Mouse (Mus musculus): Measurements from ENCODE around the gene Faim.

Faim gene

DNA sequence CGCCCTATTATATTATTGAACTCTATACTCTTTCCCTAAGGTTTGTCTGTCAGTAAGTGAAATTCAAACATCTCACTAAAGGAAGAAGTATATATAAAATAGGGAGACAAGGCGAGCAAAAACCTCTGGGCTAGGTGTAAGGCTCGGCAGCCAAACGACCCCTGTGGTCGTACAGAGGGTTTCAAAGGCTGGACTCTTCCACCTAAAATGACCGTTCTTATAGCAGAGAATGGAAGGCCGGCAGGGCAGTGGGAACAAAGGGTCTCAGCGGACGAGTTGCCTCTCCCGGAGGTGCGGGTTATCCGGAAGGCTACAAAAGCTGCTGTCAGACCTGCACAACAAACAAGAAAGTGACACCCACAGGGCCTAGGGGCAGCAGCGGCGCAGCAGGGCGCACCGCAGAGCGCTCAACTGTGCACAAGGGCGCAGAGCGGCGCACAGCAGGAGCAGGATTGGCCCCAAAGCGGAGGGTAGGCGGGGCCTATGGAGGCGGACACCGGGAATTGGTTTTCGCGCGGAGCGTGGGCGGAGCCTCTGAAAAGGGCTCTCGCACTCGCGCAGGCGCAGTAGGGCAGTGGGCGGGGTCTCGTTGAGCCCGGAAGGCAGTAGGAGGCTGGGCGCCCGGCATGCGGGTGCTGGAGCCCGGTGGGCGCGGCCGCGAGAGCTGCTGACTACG lies at the start of gene Faim:
Faim (plus strand) TSS at position 574 of the 676 bp plus-strand sequence.
- in situ Hi-C loops (cut with MboI, MseI): no loop called here

DNA sequence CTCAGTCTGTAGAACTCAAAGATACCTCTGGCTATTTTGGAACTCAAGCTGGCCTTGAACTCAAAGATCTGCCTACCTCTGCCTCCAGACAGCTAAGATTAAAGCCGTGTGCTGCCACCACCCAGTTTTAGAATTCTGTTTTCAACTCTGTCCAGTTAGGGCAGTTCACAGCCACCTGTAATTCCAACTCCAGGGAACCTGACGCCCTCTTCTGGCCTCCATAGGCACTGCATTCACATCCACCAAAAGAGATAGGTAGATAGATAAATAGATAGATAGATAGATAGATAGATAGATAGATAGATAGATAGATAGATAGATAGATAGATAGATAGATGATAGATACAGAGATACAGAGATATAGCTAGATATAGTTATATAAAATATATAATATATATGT lies 46.9 kb upstream of the Faim start:
- in situ Hi-C loops (cut with MboI, MseI): loop anchor here in 1 of 2 experiments (10.0 kb wide), 1 partner anchor 314 kb away; no protein-coding TSS in a partner anchor

DNA sequence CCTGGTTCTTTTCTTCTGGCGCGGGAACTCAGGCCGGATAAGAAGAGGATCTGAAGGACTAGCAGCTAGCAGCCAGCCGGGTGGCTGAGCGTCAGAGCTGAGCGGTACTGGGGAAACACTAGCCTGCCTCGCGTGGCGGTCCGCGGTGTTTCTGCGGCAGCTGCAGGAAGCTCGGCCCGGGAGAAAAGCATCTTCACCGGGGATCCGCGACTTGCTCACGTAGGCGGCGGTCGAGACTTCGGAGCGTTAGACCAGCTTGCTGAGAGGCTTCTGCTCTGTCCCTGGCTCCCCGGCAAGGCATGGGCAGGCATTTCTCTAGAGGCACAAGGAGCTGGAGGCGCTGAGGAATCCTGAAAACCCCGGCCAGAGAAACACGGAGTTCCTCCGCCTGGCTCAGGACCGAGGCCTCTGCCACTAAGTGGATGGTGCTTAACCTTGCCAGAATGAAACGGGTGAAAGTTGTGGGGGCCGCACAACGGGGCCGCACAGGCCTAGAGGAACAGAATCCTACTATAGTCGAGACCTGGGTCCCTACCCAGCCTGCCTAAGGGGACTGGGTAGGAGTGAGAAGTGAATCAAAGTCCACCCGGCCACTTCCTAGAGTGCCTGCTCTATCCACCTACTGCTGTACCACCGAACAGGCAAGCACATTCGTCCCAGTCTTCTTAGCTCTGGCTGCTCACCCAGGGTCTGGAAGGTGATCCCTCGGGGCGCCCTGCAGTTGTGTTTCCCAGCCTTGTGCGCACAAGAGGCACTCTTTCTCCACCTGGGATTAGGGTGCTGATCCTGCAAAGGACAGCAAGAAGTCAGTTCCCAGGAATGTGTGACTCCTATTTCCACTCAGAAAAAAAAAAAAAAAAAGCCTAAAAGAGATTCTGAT lies 33.8 kb upstream of the Faim start:
- in situ Hi-C loops (cut with MboI, MseI): loop anchor here in 1 of 2 experiments (5.0 kb wide), 1 partner anchor 330 kb away; no protein-coding TSS in a partner anchor

DNA sequence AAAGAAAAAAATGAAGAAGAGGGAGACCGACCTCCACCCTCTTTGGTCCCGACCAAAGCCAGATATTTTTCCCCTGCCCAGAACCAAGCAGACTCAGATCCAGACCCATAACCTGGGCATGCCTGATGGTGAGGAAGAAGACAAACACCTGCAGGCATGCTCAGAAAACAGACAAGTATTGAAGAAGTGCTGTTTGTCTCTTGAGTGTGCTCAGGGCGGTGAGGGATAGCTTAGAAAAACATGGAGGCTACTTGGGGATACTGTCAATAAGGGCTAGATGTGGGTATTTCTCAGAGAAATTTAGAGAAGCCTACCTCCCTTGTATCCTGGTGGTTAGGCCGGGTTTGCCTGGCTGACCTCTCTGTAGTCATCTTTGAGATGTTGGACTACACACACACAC lies 32.9 kb upstream of the Faim start:
- in situ Hi-C loops (cut with MboI, MseI): loop anchor here in 1 of 2 experiments (5.0 kb wide), 1 partner anchor 331 kb away; no protein-coding TSS in a partner anchor

DNA sequence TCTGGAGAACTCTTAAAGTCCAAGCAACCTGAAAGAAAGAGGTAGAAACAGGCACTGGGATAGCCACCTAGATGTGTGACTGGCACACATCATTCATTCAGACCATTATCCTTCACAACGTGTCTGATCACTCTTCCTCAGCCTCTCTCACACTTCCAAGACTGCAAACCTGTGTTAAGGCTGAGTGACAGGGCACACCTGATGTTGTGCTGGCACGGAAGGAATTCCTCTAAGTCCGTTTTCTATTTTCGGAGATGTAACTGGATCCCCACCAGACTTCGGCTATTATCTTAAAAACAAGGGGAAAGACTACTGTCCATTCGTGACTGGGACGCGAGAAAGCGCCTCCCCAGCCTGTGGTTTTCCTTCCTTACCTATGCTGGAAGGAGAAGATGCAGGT lies 32.3 kb upstream of the Faim start:
- in situ Hi-C loops (cut with MboI, MseI): loop anchor here in 1 of 2 experiments (5.0 kb wide), 1 partner anchor 332 kb away; no protein-coding TSS in a partner anchor

DNA sequence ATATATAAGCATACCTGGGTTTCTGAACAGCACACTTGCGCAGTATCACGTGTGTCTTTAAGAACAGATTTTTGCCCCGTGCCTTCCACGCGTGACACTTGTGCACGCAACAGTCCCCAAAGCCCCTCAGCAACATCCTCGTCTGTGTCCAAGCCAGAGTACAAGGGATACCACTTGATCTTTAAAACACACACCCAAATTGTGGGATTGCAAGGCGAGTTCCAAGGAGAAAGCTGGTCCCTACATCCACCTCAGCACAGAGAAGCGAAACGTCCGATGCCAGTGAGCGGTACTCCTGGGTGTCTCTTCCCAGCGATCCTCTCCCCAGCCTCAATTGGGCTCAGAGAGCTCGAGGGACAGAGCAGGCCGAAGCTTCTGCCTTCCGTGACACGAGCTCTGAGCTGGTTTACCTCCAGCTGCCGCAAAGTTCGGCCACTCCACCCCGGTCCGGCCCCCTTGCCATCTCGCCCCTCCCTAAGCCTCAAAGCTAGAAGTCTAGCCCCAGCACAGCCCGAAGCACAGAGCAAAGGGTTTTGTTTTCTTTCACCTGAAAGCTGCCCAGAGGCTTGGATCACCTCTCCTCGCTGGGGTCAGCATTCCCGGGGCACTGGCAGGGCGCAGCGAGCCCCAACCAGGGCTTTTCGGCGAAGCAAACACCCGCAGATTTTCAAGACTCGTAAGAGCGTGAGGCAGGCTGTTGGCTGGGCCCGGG lies 31.6 kb upstream of the Faim start:
- in situ Hi-C loops (cut with MboI, MseI): loop anchor here in 1 of 2 experiments (5.0 kb wide), 1 partner anchor 332 kb away; no protein-coding TSS in a partner anchor

DNA sequence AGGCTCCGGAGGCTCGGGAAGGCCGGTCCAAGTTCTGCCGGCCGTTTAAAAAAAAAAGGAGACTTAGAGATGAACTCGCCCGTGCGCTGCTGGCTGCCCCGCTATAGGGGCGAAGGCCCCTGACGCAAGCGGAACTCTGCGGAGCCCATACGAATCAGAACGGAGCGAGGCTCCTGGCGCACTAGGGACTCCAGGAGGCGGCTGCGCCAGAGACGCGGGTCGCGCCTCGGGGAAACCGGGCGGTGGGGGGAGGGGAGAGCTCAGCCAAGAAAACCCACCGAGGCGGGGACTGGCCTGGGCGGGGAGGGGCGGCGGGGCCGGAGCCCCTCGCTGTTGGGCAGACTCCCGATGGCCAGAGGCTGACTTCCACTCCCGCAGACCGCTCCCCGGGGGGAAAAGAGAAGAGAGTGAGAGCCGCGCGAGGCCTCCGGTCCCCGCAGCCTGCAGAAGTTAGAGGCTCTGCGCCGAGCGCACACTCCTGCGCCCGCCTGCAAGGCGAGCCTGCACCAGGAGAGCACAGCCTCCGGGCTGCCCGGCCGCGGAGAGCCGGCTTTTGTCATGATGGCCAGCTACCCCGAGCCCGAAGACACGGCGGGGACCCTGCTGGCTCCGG lies 31.0 kb upstream of the Faim start, which contains the start of gene Foxl2:
Foxl2 (plus strand) TSS at position 186 of the 613 bp plus-strand sequence.
- in situ Hi-C loops (cut with MboI, MseI): no loop called here

DNA sequence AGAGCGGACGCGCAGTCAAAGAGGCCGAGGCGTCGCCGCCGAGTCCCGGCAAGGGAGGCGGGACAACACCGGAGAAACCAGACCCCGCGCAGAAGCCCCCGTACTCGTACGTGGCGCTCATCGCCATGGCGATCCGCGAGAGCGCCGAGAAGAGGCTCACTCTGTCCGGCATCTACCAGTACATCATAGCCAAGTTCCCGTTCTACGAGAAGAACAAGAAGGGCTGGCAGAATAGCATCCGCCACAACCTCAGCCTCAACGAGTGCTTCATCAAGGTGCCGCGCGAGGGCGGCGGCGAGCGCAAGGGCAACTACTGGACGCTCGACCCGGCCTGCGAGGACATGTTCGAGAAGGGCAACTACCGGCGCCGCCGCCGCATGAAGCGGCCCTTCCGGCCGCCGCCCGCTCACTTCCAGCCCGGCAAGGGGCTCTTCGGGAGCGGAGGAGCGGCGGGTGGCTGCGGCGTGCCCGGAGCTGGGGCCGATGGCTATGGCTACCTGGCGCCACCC lies 30.4 kb upstream of the Faim start:
- in situ Hi-C loops (cut with MboI, MseI): no loop called here

DNA sequence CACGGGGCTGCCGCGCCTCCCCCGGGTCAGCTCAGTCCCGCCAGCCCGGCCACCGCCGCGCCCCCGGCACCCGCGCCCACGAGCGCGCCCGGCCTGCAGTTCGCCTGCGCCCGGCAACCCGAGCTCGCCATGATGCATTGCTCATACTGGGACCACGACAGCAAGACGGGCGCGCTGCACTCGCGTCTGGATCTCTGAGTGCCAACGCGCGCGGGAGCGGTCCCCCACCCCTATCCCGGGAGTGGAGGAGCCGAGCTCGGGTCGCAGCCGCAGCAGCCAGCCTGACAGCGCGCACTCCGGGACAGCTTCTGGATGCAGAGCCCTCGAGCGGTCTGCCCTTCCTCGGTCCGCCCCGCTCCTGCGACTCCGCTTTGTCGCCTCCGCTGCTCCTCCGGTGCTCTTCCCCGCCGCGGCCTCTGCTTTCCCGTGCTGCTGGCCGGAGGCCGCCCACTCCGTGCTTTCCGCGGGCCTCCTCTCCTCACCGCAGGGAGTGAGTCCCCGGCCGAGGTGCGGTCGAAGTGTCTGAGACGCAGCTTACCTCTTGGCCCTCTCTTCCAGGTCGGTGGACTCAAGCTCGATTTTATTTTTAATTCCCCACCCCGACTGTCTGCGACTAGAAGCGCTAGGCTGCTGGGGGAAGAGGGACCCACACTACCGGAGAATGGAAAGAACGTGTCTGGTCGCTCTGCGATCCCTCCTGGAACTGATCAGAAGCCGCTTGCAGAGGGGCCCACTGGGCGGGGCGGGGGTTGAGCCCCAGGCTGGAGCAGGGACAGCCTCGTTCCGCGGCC lies 29.4 kb upstream of the Faim start:
- in situ Hi-C loops (cut with MboI, MseI): no loop called here

DNA sequence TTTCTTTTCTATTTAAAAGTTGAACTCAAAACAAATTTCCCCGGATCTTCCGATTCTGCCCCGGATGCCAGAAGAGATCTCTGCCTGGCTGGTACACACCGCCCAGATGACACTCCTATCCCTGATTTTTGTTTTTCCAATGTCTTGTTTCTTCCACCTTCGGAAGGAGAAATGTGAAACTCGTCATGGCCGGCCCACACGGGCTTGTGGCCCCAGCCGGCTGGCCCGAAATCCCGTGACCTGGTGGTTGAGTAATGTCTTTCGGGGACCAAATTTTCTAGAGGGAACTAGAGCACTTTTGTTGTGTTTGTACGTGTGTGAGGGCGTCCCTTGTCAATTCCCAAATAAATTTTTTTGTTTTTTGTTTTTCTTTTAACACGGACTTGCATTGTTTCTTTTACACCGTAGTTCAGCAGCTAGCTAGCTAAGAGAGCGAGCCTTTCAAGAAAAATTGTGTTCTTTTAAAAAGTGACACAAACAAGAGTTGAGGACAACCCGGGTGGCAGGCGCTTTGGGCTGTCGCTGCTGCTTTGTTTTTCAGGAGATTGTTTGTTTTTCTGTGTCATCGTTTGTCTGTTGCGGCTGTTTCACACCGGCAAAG lies 28.3 kb upstream of the Faim start:
- in situ Hi-C loops (cut with MboI, MseI): no loop called here

DNA sequence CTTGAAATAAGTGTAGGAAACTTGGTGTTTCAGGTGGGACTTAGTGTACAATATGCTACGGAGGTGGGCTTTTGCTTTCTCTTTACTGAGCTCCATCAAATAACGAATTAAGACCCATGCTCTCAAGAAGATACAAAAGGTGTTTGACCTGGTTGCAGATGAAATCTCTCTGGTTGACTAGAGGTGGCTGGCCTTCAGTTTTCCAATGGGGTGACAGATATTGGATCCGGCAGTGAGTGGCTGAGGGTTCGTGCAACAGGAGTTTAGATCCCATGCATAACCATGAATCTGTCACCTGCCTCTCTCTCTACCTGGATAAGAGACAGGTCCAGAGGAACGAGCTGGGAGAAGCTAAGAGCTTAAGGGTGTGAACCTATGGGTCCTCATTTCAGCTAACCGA lies 27.5 kb upstream of the Faim start:
- in situ Hi-C loops (cut with MboI, MseI): no loop called here

DNA sequence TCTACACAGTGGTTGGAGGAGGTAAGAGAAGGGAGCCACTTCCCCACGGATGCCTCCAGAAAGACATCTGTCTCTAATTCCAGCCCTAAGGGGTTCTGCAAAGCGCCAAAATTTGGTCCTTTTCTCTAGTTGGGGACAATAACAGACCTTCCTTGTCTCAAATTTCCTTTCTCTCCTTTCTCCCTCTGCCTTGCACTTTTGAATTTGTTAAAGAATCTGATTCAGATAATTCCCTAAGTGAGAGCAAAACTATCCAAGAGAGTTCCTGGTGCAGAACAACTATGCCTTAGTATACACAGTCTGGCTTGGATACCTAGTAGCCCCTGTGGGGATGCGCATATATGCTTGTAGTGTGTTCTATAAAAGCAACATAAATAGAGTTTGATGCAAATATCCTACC lies 26.3 kb upstream of the Faim start:
- in situ Hi-C loops (cut with MboI, MseI): no loop called here

DNA sequence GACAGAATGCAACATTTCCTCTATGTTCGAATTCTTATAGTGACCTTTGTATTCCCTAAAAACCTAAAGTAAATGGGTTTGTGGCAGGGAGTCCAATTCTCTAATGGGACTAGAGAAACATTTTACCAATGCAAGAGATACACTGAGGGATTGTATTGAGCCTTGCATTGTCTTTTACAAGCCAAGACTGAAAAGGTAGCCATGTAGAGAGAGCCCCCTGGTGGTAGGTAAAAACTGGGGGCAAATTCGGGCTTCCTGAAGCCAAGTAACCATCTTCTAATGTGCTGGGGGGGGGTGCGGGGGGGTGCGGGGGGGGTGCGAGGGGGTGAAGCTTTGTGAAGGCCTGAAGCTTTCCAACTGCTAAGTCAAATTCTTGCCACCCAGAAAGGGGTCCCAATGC lies 25.8 kb upstream of the Faim start:
- in situ Hi-C loops (cut with MboI, MseI): no loop called here

DNA sequence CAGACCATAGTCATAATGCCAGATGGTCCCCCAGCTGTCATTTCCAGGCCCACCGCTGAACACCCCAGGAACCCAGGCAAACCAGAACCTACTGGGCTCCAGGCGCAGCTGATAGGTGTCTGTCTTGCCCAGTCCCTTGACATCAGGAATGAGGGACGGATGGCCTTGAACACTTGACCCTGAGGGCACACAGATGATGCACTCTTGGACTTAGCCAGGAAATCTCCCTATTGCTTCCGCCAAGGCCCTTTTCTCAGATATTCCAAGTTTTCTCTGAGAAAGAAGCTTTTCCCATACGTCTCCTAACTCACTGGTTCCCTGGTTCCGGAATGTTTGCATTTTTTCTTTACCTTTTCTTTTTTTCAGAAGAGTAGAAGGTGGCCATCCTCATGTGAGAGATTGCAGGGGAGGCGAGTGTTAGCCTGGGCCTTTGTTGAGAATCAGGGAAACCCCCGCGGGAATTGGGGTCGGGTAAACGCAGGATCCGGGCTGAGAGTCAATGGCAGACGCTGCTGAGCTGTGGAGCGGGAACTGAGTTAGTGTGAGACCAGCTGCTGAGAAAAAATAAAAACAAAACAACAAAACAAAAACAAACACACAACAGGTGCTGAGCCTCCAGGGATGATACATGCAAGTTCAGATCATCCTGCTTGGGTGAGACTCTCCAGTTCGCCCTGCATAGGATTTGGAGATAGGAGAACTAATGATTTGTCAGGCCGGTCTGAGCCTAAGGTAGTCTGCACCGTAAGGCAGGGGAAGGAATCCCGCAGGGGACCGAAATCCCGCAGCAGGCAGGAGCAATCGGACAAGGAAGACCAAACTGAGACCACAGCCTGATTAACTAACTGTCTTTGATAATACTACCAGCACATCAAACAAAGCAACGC lies 24.3 kb upstream of the Faim start:
- in situ Hi-C loops (cut with MboI, MseI): no loop called here

DNA sequence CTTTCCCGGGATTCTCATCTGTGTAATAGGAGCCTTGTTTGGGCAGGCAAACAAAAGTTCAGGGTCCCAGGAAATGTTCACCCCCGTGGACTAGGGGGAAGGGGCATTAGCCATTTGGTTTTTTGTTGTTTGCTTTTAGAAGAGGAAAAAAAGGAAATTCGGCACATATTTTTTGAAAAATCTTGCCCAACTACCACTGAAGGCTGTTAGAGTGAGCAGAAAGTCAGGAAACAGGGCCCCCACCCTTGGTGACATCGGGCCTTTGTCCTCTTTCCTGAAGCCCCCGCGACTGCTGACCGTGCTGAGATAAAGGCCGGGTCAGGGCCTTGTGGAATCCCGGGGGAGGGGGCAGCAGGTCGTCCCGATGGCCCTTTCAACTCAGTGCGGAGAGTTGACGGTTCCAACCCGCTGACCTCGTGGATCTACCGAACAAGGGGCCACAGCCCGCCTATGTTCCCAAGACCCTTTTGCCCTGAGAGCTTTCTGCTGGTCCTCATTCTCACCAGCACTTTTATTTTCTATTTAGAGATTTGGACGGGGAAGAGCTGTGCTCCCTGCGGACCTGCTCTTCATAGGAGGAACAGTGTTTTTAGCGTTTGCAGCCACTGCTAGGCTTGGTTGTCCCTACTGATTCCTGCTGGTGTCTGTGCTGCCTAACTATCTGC lies 23.6 kb upstream of the Faim start:
- in situ Hi-C loops (cut with MboI, MseI): no loop called here

DNA sequence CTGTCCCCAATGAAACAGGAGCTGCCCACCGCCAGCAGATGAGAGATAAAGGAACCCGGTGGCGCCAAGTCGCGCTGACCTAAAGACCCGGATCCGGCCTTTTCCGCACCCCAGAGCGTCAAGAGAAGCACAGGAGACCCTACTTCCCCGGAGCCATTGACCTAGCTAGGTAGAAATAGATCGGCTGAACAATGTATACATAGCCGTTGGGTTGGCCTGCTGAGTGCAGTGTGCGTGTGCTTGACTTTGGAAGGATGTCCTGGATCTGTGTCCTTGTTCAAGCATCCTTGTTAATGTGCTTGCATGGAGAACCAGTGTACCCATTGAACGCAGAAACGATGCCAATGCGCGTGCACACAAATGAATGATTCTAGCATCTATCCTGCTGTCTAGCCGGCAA lies 22.5 kb upstream of the Faim start:
- in situ Hi-C loops (cut with MboI, MseI): no loop called here

DNA sequence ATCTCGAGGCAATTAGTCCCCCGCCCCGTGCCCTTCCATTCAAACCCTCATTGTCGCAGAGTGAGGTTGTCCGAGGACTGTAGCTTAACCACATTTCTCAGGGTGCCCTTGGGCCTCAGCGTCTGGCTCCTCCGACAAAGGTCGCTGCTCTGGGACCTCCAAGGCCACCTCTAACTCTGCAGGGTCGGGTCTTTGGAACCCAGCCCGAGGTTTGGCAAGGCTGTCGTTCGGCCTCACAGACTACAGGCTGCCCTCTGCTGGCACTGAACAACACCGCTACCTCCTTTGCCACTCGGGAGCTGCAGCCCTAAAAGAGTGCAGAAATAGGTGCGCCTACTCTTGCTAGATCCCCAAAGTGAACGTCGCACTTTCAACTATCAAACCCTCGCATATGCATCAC lies 21.1 kb upstream of the Faim start:
- in situ Hi-C loops (cut with MboI, MseI): no loop called here

DNA sequence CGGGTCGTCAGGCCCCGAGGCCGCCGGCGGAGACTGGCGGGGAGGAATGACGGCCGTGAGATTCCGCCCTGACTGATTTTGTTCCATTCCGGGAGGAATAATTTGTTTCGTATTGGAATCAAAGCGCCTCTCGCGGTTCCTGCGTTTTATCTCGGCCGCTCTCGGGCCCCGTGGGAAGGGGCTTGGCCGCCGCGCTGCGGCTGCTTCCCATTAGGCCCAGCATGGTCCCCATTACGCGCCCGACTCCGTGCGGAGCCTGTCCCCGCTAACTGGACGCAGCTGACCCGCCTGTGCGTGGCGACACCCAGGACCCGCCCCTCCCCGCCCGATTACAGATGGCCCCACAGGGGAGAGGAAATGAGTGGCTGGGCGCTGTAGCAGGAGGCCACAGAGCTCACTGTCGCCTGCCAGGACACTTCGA lies 13.1 kb upstream of the Faim start:
- in situ Hi-C loops (cut with MboI, MseI): no loop called here
